Mouse (Mus musculus) embryo, embryonic 10 days (tissue): ENCODE measurements at regions not wholly inside any gene's neighbourhood (a gene's known extent, or its start where the extent isn't known, plus 50 kb on each side); places are given as distances from the start of the nearest gene placed in this dataset.

ENCODE experiments used
- DNase-seq: peaks from one replicate; pipeline ENCODE4 v3.0.0-alpha.2; 2015; ENCODE audit warnings: low spot score

GRCm38 (mm10) chr13:47398976-47399375 is 276.5 kb downstream of the Rnf144b start:
- DNase-seq, result no peak

- no peak for DNase-seq
Observed at GRCm38 (mm10) chr13:47413261-47413660, 290.8 kb downstream of the Rnf144b start.

- DNase-seq, result no peak
Observed at GRCm38 (mm10) chr13:47413940-47414339, 291.5 kb downstream of the Rnf144b start.

- no peak for DNase-seq
Observed at GRCm38 (mm10) chr13:47429856-47430365, 307.5 kb downstream of the Rnf144b start.

- DNase-seq, result no peak
Observed at GRCm38 (mm10) chr13:47430409-47430808, 308.0 kb downstream of the Rnf144b start.

GRCm38 (mm10) chr13:47435631-47436030 is 313.2 kb downstream of the Rnf144b start:
- no peak for DNase-seq

GRCm38 (mm10) chr13:47444876-47445275 is 322.4 kb downstream of the Rnf144b start:
- DNase-seq, result no peak

GRCm38 (mm10) chr13:47452186-47452760 is 329.8 kb downstream of the Rnf144b start:
- DNase-seq, result no peak

- DNase-seq, result no peak
Observed at GRCm38 (mm10) chr13:47462148-47462547, 339.7 kb downstream of the Rnf144b start.

- DNase-seq, result no peak
Observed at GRCm38 (mm10) chr13:47471543-47472213, 349.2 kb downstream of the Rnf144b start.

GRCm38 (mm10) chr13:47480159-47480558 is 357.7 kb downstream of the Rnf144b start:
- no peak for DNase-seq

GRCm38 (mm10) chr13:47484819-47485218 is 362.4 kb downstream of the Rnf144b start:
- DNase-seq, result no peak

GRCm38 (mm10) chr13:47486111-47486510 is 363.7 kb downstream of the Rnf144b start:
- no peak for DNase-seq

- no peak for DNase-seq
Observed at GRCm38 (mm10) chr13:47486658-47487057, 364.2 kb downstream of the Rnf144b start.

- DNase-seq, result no peak
Observed at GRCm38 (mm10) chr13:47505380-47505955, 383.0 kb downstream of the Rnf144b start.

GRCm38 (mm10) chr13:47532935-47533334 is 410.5 kb downstream of the Rnf144b start:
- no peak for DNase-seq

GRCm38 (mm10) chr13:47537156-47537555 is 414.7 kb downstream of the Rnf144b start:
- no peak for DNase-seq

- no peak for DNase-seq
Observed at GRCm38 (mm10) chr13:47549626-47550025, 427.2 kb downstream of the Rnf144b start.

- no peak for DNase-seq
Observed at GRCm38 (mm10) chr13:47552251-47552650, 429.8 kb downstream of the Rnf144b start.

GRCm38 (mm10) chr13:47554198-47554597 is 431.7 kb downstream of the Rnf144b start:
- no peak for DNase-seq

GRCm38 (mm10) chr13:47557196-47557974 is 434.9 kb downstream of the Rnf144b start:
- DNase-seq, result no peak

GRCm38 (mm10) chr13:47562836-47563235 is 440.4 kb downstream of the Rnf144b start:
- no peak for DNase-seq

- DNase-seq, result no peak
Observed at GRCm38 (mm10) chr13:47576516-47576915, 454.1 kb downstream of the Rnf144b start.
